Mouse (Mus musculus): ENCODE results near the gene Krt8. TPM values are rescaled to one million over a fixed set of nuclear protein-coding genes. Genes with fewer than 3 reads are reported as not detected.

Krt8 gene
- total RNA-seq, 4 experiments from 2014 or later = 0.17 to 0.95 (median 0.23) TPM

DNA sequence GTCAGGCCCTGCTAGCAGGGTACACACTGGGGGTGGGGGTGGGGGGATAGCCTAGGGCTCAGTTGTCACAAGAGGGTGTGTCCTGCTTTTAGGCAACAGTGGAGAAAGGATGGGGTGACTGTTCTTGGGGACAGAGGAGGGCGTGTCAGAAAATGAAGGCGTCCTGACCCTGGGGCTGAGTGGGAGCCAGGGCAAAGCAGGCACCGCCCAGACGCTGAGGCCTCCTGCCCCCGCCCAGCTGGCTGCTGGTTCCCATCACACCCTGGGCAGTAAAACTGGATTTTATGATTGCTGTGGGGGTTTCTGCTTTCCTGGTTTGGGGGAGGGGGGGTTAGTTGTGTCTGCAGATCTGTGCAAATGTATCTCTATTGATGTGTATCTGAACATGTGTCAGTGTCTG is 28.3 kb downstream of the Krt8 start:
- no peak for DNase-seq (ENCODE audit: low spot score in 2 of 2)

DNA sequence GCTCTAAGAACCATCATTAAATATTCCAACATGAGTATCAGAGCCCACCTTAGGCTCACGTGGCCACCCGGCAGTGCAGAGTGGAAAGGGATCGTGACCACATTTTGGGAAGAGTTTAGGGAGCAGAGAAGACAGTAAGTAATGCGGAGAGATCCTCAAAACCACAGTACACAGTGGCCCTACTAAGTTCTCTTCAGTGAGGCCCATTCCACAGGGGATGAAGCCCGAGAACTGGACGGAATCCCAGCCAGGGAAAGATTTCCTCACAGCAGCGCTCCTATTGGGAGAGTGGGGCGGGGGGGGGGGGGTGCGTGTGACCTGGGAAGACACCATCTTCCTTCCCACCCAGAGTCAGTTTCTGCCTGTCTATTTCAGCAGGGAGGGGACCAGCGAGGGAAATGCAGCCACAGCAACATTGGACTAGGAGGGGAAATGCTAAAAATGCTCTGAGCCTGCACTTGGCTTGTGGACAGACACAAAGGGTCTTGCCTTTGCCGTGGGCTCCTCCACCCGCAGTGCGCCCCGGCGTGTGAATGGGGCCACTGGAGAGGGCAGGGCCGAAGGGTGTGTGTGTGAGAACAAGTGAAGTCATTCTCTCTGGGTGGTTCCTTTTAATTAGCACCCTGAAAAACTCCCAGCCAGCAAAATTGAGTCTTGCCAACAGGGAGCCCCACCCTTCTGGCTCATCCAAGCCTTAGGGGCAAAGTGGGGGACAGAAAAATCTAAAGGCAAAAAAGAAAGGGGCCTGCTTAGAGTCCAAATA is 30.0 kb downstream of the Krt8 start:
- DNase-seq (ENCODE audit: low spot score in 2 of 2) = no peak

GRCm38 (mm10) chr15:101973414-101974077 is 30.7 kb downstream of the Krt8 start:
- DNase-seq (ENCODE audit: low spot score in 2 of 2) = peak; percentile 79 to 100

DNA sequence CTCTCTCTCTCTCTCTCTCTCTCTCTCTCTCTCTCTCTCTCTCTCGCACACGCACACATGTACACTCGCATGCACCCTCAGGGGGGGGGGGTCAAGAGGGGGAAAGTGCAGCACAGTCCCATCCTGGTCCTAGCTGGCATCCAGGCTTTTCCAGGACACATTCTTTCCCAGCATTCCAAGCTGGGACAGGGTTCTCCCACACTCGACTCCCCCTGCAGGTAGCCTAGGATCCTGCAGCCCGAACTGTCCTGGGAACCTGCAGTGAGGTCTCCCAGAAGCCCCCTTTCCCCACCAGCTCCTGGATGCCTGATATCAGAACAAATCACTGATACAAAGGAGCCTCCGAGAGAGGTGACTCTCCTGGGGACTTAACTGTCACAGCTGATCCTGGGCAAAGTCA is 33.7 kb downstream of the Krt8 start:
- DNase-seq (ENCODE audit: low spot score in 2 of 2) = no peak

DNA sequence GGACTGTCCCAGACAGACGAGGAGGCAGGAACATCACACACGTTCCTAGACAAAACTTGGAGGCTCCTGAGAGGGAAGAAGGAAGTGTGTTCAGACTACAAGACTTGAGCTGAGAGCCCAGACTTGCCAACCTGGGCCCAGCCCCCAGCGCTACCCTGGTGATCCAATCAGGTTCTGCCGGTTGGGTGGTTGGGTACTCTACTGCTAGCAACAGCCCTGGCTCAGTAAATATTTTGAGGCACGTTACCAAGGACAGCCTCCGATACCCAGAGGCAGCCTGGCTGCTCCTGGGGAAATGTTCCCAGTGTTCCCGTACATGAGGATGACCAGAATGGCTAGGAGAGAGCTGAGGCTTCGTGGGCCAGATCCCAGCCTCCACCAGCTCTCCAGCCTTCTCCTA is 37.5 kb downstream of the Krt8 start:
- DNase-seq (ENCODE audit: low spot score in 2 of 2) = no peak

DNA sequence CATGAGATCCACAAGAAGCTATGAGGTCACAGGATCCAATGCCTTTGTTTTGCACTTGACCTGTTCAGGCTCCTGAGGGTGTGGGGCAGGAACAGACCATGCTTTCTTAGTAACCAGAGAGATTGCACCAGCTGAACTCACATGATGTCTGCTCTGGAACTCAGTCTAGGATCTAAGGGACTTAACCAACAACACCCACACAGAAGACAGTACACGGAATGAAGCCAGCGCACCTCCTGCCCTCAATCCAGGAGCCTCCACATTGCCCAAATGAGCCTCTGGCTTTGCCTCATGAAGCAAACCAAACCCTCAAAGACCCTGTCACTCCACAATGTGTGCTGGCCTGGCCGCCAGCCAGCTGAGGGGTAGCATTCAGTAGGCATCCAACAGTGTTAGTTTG is 45.4 kb downstream of the Krt8 start:
- no peak for DNase-seq (ENCODE audit: low spot score in 2 of 2)

DNA sequence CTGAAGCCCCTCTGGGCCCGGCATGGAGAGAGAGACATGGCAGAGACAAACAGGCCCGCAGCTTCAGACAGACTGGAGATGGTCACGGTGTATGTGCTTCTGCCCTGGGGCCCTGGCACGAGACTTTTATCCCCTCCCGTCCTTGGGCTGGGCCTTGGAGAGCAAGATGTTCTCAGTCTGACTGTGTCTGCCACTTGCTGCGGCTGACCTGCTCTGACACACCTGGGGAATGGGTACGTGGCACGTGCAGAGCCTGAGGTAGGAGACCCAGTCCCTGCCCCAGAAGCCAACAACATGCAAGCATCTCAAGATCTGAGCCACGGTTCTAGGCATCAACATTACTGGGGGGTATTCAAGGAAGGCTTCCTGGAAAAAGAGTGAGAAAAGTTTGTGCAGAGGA is 50.1 kb downstream of the Krt8 start, which contains the start of gene Krt78:
Gene Krt78 (minus strand): TSS at position 101 of the 400 bp plus-strand sequence.
- DNase-seq (ENCODE audit: low spot score in 2 of 2) = no peak

DNA sequence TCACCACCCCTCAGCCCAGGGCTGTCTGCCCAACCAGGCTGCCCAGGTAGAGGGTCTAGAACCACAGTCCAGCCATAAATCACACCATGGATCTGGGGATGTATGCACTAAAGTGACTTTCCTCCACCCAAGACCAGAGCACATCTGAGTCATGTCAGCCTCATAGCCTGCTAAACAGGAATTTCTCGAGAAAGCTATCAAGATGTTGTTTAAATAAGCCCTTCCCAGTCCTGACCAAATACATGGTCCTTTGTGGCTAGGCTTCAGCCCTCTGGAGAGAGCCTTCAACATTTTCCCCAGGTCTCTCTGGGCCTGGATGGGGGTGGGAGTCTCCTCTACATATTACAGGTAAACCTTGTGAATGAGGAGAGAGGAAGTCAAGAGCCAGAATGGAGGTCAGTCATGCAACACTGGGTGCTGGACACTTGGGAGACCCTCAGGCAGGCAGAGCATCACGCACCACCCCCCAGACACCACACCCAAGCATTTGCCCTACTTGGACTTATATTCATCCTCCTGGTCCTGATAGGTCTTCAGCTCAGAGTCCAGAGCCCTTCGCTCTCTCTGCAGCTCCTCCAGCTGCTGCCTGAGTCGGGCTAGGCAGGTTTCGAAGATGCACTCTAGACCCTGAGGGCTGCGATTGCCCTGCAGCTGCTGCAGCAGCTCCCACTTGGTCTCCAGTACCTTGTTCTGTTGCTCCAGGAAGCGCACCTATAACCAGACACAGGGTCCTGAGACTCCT is 51.4 kb downstream of the Krt8 start:
- DNase-seq (ENCODE audit: low spot score in 2 of 2) = no peak

Other genes starting within 250 kb of the Krt8 start
- not detected for gene Krt72, start 218.0 kb downstream of the Krt8 start, total RNA-seq (2022)
- gene Krt73, start 202.1 kb downstream of the Krt8 start, total RNA-seq (2022) = 1 to 10 TPM in 3 of 4 experiments, under 1 TPM in 1; 0.76 to 1.4 (median 1.1) TPM
- under 1 TPM; 0.17 to 0.82 (median 0.39) TPM for gene Krt2, start 186.3 kb downstream of the Krt8 start, total RNA-seq (2022)
- 1 to 10 TPM; 1.7 to 3.3 (median 2.6) TPM for gene Krt1, start 153.7 kb downstream of the Krt8 start, total RNA-seq (2022)
- 10 to 100 TPM in 2 of 4 experiments, 1 to 10 TPM in 2; 7.2 to 11.8 (median 10.0) TPM for gene Krt77, start 134.8 kb downstream of the Krt8 start, total RNA-seq (2022)
- gene Krt76, start 111.6 kb downstream of the Krt8 start, total RNA-seq (2022) = not detected
- gene Krt4, start 79.7 kb downstream of the Krt8 start, total RNA-seq (2022) = not detected
- gene Krt79, start 64.2 kb downstream of the Krt8 start, total RNA-seq (2022) = not detected
- not detected for gene Krt78, start 50.2 kb downstream of the Krt8 start, total RNA-seq (2022)
- gene Krt18, start 23.7 kb upstream of the Krt8 start, total RNA-seq (2022) = 1 to 10 TPM in 2 of 4 experiments, under 1 TPM in 2; 0.26 to 2.5 (median 1.3) TPM
- gene Eif4b, start 69.3 kb upstream of the Krt8 start, total RNA-seq (2022) = 100 to 1,000 TPM; 191 to 203 (median 200) TPM
- 10 to 100 TPM; 23.3 to 29.5 (median 24.3) TPM for gene Tns2, start 95.9 kb upstream of the Krt8 start, total RNA-seq (2022)
- gene Spryd3, start 131.8 kb upstream of the Krt8 start, total RNA-seq (2022) = 100 to 1,000 TPM; 147 to 167 (median 161) TPM
- 10 to 100 TPM; 42.4 to 49.5 (median 45.5) TPM for gene Igfbp6, start 139.9 kb upstream of the Krt8 start, total RNA-seq (2022)
- under 1 TPM in 2 of 4 experiments, not detected in 2; 0.26 to 0.27 TPM for gene Soat2, start 146.0 kb upstream of the Krt8 start, total RNA-seq (2022)
- gene Zfp740, start 198.8 kb upstream of the Krt8 start, total RNA-seq (2022) = 10 to 100 TPM; 72.4 to 79.4 (median 73.1) TPM
- 10 to 100 TPM; 24.6 to 38.7 (median 31.1) TPM for gene Csad, start 200.2 kb upstream of the Krt8 start, total RNA-seq (2022)
- gene Itgb7, start 227.5 kb upstream of the Krt8 start, total RNA-seq (2022) = 1 to 10 TPM in 2 of 4 experiments, under 1 TPM in 2; 0.23 to 2.9 (median 1.7) TPM

All from left cerebral cortex, adult 8-10 months (tissue).